Mouse (Mus musculus) lung, adult 2 months (tissue): Measurements from ENCODE around the gene Nup153. TPM values are rescaled to one million over a fixed set of nuclear protein-coding genes. Genes with fewer than 3 reads are reported as not detected.

ENCODE experiments used
- DNase-seq: peaks from one replicate; pipeline ENCODE4 v3.0.0; 2022
- H3K4me1 ChIP-seq: fragments of 200-500 bp; 2 replicates; pipeline ENCODE4 v1.6.1; 2011; ENCODE audit warnings: low read length; ENCODE audit not compliant: control insufficient read depth, insufficient read depth
- H3K4me3 ChIP-seq: fragments of 200-500 bp; replicated peaks from 2 replicates; pipeline ENCODE3; 2011; ENCODE audit warnings: low read depth, mild to moderate bottlenecking, control low read depth, low read length; ENCODE audit errors: extremely low read depth
- CTCF ChIP-seq: fragments of 200-500 bp; IDR thresholded peaks from 2 replicates; pipeline ENCODE4 v1.5.1; 2011; ENCODE audit warnings: mild to moderate bottlenecking, low read length, control low read depth; ENCODE audit not compliant: insufficient read depth
- POLR2A ChIP-seq: fragments of 200-500 bp; IDR thresholded peaks from 2 replicates; pipeline ENCODE4 v1.6.1; 2011; ENCODE audit warnings: low read depth, mild to moderate bottlenecking, control low read depth, low read length, borderline replicate concordance; ENCODE audit errors: extremely low read depth
- WGBS: fragments of 180-500 bp; shearing (Covaris S2); methylation state at CpG from one replicate; pipeline ENCODE4 v1.1.7; 2018; 5-methylcytosine and 5-hydroxymethylcytosine counted together
- polyA plus RNA-seq: library from polyadenylated mRNA; depleted of rRNA; stranded (reverse); fragments of >200 nt; gene quantifications from 2 replicates; pipeline ENCODE4 v1.2.3, GENCODE M21; 2012

The Nup153 gene
- polyA plus RNA-seq, 1 experiment, result 70.4 TPM

DNA sequence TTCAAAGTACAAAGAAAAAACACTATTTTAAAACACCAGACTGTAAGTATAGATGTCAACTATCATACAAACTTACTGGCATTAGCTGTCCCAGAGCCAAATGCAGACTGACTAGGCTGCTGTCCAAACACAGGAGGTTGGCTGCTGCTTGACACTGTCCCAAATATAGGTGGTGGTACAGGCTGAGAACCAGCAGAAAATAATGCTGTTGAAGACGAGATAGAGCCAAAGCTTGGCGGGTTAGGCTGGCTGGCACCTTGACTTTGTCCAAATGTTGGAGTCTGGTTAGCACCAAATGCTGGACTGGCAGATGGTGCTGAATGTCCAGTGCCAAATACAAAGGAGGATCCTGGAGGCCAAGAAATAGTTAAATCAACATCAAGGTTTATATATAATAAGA lies 44.8 kb downstream of the Nup153 start:
- WGBS, result 78% methylated on average over 2 of the region's 2 CpGs
- Histone ChIP-seq H3K4me3 (no peak overlapping the region), H3K4me1 (no peaks in the 10 kb centered on the region)
- no peak for TF ChIP-seq CTCF
- no peak for TF ChIP-seq POLR2A
- DNase-seq, result no peak

DNA sequence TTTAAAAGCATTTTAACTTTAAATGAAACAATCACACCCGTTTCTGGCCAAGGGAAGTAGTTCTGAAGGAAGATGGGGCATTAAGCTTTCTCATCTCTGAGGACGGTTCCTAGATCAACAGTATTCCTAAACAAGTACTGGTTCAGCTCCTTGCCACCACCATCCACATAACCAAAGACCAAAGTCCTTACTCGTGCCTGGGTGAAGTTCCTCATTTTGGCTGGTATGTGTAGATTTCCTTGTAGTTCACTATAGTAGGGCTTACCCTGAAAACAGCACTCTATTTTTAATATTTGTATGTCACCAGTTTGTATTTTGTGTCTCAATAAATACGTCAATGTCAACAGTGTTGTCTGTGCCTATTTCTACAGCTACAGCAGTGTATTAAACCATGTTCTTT lies 50.0 kb downstream of the Nup153 start:
- no peaks in the 10 kb centered on the region; the same call in 1 of the 2 replicates for H3K4me1 ChIP-seq
- no peak overlapping the region for H3K4me3 ChIP-seq
- TF ChIP-seq POLR2A (no peak), CTCF (no peak)
- 78% methylated on average over 4 of the region's 4 CpGs for WGBS
- DNase-seq, result no peak

DNA sequence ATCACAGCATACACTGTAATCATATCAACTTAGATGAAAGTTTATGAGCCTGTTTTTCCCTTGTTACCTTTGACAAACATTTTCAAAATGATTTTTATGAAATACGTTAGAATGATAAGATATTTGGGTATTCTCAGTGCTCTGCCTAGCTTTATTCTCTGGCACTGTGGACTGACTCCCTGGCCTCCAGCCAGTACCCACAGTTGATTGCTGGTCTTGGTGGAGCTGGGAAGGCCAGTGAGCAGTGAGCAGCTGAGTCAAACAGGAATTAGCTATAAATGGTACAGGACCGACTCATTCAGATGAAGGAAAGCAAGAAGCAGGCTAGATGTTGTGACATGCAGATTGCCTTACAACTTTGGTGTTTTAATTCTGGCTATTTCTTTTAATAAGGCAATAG lies 53.1 kb downstream of the Nup153 start:
- 68% methylated on average over 2 of the region's 2 CpGs for WGBS
- H3K4me3 ChIP-seq, result no peak overlapping the region
- TF ChIP-seq CTCF, result no peak
- no peak for TF ChIP-seq POLR2A
- DNase-seq, result no peak
- peaks cover 3% of the 10 kb centered on the region; the same call in 1 of the 2 replicates for H3K4me1 ChIP-seq

DNA sequence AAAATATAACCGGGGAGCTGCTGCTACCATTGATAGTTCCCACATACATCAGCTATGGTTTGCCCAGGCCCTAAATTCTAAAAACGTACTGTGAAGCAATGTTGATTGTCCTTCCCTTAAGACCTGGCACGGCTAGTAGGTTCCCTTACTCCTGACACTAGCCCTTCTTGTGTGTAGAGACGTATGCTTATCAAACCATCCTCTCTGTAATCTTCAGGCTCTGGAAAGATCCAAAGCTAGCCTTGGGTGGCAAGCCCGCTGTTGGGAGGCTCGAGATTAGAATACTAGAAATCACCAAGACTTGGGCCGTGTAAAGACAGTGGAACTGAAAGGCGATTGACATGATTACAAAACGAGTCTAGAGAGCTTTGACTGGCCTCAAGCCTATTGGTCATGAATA lies 57.2 kb downstream of the Nup153 start:
- WGBS, result 46% methylated on average over 9 of the region's 9 CpGs

DNA sequence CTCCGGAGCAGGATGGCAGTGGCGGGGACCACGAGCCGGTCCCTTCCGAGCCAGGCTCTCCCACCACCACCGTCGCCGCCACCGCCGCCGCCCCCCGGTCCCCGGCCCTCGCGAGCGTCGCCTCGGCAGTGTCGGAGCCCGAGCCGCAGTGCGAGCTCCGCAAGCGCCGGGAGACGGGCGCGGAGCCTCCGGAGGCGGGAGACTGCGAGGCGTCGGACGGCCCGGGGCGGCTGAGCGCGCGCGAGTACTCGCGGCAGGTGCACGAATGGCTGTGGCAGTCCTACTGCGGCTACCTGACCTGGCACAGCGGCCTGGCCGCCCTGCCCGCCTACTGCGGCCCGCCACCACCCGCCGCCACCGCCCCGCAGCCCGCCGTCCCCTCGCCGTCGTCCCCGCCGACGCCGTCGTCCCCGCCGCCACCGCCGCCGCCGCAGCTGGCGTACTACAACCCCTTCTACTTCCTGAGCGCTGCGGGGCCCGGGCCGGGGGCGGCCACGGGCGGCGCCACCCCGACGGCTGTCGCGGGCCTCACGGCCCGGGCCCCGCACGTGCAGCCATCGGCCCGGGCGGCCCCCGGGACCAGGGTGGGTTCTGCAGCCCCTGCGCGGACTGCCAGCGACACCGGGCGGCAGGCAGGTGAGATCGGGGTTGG lies 58.0 kb downstream of the Nup153 start:
- no peak for TF ChIP-seq POLR2A
- no peak for TF ChIP-seq CTCF
- DNase-seq, result no peak
- under 1% methylated on average over 67 of the region's 96 CpGs for WGBS
- H3K4me3 ChIP-seq, result peak overlapping the region; percentile 87
- peaks cover 3% of the 10 kb centered on the region; the same call in 1 of the 2 replicates for H3K4me1 ChIP-seq

More for the DNA sequence above, 57.2 kb downstream of the Nup153 start:
- Histone ChIP-seq H3K4me1 (peaks cover 3% of the 10 kb centered on the region; the same call in 1 of the 2 replicates), H3K4me3 (peak overlapping the region; percentile 24)
- DNase-seq, result peak; percentile 14
- TF ChIP-seq POLR2A (no peak), CTCF (no peak)

DNA sequence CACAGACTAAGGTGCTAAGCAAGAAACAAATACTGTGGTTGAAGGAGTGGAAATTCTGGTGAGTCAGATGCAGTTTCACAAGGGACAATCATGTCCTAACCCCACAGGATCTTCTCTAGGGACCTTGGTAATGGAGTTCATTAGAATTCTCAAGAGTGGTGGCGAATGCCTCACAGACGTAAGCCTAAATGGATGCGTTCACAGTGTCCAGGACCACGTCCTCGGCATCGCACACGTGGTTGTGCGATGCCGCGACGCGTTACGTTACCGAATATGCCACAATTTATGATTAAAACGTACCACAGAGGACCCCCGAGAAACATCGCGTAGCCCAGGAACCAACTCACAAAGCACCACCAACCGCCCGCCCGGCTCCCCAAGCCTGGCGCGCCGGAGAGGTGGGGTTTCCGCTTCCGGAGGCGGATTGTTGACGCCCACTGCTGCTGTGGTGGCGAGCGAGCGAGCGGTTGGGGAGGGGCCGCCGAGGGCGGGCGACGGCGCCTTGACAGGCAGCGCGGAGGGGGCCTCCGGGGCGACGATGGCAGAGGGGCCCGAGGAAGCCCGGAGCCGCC lies 58.6 kb downstream of the Nup153 start, which contains the start of gene Fam8a1:
Gene Fam8a1, plus strand, starts transcription at position 475 of the 572 bp plus-strand sequence.
- peak; percentile 93 for DNase-seq
- H3K4me1 ChIP-seq, result 0 out of 2 replicates have a peak, but pooled peaks cover 3% of the 10 kb centered on the region
- peak; percentile 63; the same call in 1 of the 2 replicates for TF ChIP-seq POLR2A
- TF ChIP-seq CTCF, result no peak
- peak within 1 kb of the TSS; percentile 87 for H3K4me3 ChIP-seq
- whole genome bisulfite sequencing, result under 1% methylated on average over 46 of the region's 46 CpGs

DNA sequence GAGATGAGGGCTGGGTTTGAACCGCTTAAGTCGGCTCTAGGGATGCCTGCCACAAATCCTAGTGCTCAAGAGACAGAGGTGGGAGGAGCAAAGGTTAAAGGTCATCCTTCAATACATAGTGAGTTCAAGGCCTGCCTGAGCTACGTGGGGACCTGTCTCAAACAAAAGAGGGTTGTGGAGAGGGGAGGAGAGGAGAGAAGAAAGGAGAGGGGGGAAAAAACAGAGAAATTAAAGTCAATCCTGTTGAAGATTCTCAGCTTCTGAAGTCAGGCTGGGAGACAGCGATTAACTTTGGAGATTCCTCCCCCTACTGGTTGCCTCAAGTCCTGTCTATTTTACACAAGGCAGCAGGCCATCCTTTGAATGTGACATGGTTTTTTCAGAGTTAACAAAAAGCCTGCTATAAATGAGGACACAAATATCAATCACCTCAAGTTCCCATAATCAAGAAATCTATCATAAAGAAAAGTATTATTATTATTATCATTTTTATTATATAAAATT lies 64.2 kb downstream of the Nup153 start:
- Histone ChIP-seq H3K4me1 (no peaks in the 10 kb centered on the region), H3K4me3 (no peak overlapping the region)
- WGBS, result 24% methylated on average over 4 of the region's 4 CpGs
- DNase-seq, result no peak
- TF ChIP-seq POLR2A (no peak), CTCF (0 out of 2 replicates have a peak, but pooled peaks have one; percentile 18)

DNA sequence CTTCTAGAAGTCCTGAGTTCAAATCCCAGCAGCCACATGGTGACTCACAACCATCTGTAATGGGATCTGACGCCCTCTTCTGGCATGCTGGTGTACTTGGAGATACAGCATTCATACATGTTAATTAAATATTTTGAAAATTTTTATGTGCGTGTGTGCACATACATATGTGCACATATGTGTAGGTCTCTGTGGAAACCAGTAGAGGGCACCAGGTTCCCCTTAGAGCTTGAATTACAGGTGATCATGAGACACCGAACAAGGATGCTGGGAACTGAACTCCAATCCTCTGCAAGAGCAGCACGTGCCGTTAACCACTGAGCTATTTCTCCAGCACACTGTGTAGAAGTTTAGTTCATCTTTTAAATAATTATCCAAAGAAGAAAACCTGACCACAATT lies 68.5 kb downstream of the Nup153 start:
- TF ChIP-seq POLR2A (no peak), CTCF (no peak)

DNA sequence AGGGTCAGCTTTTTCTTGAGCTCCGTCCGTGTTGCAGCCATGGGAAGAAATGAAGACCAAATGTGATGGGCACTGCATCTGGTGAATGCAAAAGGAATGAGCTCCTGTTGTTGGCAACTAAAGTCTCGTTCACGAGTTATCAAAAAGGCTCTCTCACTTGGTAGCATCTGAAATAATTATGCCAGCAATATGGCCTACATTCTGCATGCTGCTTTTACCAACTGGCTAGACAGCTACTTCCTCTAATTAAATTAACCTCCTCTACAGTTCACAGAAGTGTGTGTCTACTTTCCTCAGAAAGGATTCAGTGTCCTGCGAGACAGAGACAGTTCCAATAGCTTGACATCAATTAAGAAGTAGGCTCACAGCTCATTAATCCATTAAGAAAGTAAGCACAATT lies 73.2 kb downstream of the Nup153 start:
- no peak for DNase-seq

More for the DNA sequence above, 68.5 kb downstream of the Nup153 start:
- Histone ChIP-seq H3K4me1 (no peaks in the 10 kb centered on the region), H3K4me3 (no peak overlapping the region)
- no peak for DNase-seq
- WGBS, result 89% methylated on average over 5 of the region's 5 CpGs

DNA sequence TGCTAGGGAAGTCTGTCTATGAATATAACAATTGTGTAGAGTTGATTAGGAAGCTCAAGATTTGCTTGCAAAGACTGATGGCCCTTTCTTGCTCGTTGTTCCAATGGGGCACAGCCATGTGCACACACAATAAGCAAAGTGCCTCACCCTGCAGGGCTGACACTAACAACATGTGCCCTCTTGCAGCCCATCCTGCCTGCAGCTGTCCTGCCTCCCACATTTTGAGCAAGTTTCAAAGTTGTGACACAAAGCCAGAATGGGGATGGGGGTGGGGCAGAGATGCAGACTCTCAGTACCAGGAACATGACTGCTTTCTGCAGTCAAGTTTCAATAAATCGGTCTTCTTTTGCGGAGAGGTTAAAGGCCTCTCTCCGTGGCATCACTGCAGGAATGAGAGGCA lies 74.1 kb downstream of the Nup153 start:
- DNase-seq, result no peak
- Histone ChIP-seq H3K4me1 (no peaks in the 10 kb centered on the region), H3K4me3 (no peak overlapping the region)
- 73% methylated on average over 4 of the region's 4 CpGs for WGBS
- TF ChIP-seq POLR2A, result no peak

More for the DNA sequence above, 73.2 kb downstream of the Nup153 start:
- 85% methylated on average over 5 of the region's 5 CpGs for WGBS
- H3K4me1 ChIP-seq, result no peaks in the 10 kb centered on the region
- H3K4me3 ChIP-seq, result no peak overlapping the region
- TF ChIP-seq POLR2A, result no peak
- no peak for TF ChIP-seq CTCF
